Mouse (Mus musculus) c-Kit-positive CD71-positive TER-119-positive erythroid progenitor cells, embryonic 14.5 days (primary cell): Measurements from ENCODE around the gene Nek9.

Experiments used
- DNase-seq: peaks from one replicate; pipeline ENCODE4 v3.0.0-alpha.2; 2013; ENCODE audit warnings: low spot score

Gene Nek9

DNA sequence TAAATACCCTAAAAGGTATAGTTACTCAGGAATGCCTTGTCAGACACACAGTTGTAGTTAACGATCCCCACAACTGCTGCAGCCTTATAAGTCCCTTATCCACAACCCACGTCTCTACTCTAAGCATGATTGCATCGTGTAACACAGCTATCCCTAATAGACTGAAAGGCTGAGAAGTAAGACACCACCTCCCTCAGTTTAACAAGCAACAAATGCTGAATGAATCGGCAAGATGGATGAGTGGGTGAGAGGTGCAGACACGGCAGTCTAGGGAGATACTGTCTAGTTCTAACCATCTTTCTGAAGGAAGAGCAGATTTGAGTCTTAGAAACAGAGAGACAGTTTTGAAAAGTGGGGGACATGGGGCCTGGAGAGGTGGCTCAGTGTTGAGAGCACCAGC, 76.0 kb downstream of the Nek9 start:
- no peak for DNase-seq

DNA sequence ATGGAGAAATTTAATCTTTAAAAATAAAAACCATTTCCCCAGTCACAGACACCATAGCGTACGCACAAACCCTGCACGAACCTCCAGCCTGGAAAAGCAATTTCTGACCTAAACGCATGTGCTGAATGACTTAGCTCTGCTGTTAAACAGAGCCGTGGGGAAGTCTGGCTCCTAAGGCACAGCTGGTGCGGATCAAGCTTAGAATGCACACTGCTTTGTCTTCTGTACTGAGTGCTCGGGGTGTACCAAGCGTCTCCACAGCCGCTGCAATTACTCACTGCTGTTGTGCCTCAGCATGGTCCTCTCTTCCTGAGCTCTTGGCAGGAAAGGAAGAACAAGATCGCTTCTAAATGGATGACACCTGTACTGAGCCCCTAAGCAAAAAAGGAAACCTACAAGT, 76.7 kb downstream of the Nek9 start:
- no peak for DNase-seq

DNA sequence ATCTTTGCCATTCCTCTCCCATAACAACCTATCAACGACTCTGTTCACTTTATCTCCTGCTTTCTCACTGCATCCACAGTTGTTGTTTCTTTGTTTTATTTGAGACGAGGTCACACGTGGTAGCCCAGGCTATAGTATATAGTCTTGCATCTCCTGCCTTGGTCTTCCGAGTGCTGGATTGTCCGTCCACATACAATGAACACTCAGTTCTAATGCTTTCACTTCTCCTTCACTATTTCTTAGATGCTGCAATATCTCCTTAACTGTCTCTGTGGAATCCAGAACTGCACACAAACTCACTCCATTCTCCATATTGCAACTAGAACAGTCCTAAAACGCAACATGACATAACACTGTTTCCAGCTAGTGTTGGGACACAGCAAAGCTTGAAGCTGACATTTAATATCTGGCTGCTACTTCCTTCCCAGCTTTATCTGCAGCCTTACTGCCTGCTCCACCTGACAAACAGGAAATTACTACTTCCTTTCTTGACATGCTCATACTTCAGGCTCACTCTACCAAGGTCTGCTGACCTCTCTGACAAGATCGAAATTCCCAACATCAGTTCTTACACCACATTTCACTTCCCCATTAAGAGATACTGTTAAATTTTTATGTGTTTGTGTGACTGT, 82.0 kb downstream of the Nek9 start:
- DNase-seq, result no peak

DNA sequence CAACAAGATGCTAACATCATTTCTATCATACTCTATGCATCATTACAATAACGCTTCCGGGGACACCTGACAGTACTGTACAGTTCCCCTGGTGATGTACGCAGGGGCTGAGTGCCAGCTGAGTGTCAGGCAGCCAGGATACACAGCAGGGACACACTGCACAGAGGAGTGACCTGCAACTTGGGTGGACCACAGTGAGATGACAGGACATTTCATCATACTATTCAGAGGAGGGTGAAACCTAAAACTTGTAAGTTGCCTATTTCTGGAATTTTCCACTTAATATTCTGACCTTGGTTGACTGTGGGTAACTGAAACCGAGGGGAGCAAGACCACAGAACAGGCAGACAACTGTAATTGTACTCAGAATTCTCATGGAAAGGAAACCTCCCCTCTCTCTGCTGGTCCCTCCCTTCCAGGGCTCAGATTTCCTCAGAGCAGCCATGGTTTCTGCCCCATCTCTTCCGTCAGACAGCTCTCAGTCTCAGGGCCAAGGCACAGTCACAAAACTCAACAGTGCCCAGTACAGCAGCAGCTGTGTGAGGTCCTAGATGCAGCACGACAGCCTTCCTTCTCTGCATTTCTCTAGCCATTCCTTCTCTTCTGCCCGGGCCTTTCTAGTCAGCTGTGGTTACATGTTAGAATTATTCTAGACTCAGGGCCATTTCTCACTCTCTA, 82.9 kb downstream of the Nek9 start:
- no peak for DNase-seq

DNA sequence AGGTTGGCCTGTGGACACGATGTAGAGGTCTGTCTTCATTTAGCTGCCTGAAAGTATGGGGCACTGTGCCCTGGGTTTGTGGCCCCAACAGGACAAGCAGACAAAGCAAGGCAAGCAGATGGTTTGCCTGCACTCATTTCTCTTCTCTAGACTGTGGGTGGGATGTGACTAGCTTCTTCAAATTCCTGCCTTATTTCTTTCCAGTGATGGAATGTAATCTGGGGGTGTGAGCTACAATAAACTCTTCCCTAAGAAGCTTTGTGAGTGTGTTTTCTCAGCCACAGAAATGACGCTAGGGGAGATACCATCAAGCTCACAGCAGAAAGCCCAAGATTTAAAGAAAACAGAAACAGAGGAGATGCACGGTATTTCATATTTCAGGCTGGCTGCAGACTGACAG, 87.1 kb downstream of the Nek9 start:
- no peak for DNase-seq
